Mouse (Mus musculus) bone marrow, adult 2 months (tissue): Measurements from ENCODE around the gene Zcchc17.

Experiments
- CTCF ChIP-seq: fragments of 200-500 bp; IDR thresholded peaks from 2 replicates; pipeline ENCODE4 v1.5.1; 2011; ENCODE audit warnings: low read length, control low read depth; ENCODE audit not compliant: control insufficient read depth, insufficient read depth
- POLR2A ChIP-seq: fragments of 200-500 bp; IDR thresholded peaks from 2 replicates; pipeline ENCODE4 v1.6.1; 2011; ENCODE audit warnings: low read depth, mild to moderate bottlenecking, control low read depth, low read length, borderline replicate concordance; ENCODE audit not compliant: control insufficient read depth

DNA sequence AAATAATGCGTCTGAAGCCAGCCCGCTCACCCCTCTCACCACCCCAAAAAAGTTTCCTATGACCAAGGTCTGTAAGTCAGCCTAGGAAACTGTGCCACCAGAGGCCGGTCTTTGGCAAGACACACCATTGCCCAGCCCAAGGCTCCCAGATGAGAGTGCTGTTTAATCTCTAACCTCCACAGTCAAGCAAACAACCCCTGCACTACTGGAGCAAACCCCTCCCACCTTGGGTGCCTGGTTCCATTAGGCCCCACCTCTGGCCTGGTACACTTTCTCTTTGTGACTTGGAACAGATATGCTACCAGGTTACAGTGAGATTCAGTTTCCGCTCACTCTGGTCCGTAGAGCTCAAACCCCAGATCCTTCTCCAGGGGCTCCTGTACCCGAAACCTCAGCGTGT, 92.7 kb downstream of the Zcchc17 start:
- TF ChIP-seq POLR2A (no peak), CTCF (no peak)
